Mouse (Mus musculus) C2C12 (cell line): Measurements from ENCODE around the gene 1110002E22Rik. TPM values are rescaled to one million over a fixed set of nuclear protein-coding genes. Genes with fewer than 3 reads are reported as not detected.

Experiments
- H3K27me3 ChIP-seq: one replicate; pipeline ENCODE4 v1.6.1; 2011; ENCODE audit not compliant: control insufficient read depth, insufficient read depth, insufficient read length
- H3K36me3 ChIP-seq: one replicate; pipeline ENCODE4 v1.6.1; 2011; ENCODE audit not compliant: control insufficient read depth, insufficient read depth
- H3K4me3 ChIP-seq: one replicate; pipeline ENCODE4 v1.5.1; 2011; ENCODE audit warnings: mild to moderate bottlenecking, control low read depth; ENCODE audit not compliant: poor library complexity, insufficient read depth, severe bottlenecking
- H3K79me2 ChIP-seq: one replicate; pipeline ENCODE4 v1.6.1; 2011; ENCODE audit not compliant: control insufficient read depth, insufficient read depth
- H3K79me3 ChIP-seq: one replicate; pipeline ENCODE4 v1.6.1; 2011; ENCODE audit warnings: low read depth, control low read depth
- H3ac ChIP-seq: one replicate; pipeline ENCODE3; 2011; ENCODE audit warnings: low read depth; ENCODE audit not compliant: control insufficient read depth, insufficient read length
- CEBPB ChIP-seq: IDR thresholded peaks from one replicate; pipeline ENCODE4 v1.6.1; 2011; ENCODE audit warnings: low read depth, mild to moderate bottlenecking, control low read depth, moderate library complexity
- CTCF ChIP-seq: IDR thresholded peaks from one replicate; pipeline ENCODE4 v1.5.1; 2011; ENCODE audit not compliant: control insufficient read depth, insufficient read depth, insufficient read length
- FOSL1 ChIP-seq: IDR thresholded peaks from one replicate; pipeline ENCODE4 v1.8.0; 2011; ENCODE audit warnings: mild to moderate bottlenecking, low read length; ENCODE audit not compliant: poor library complexity, insufficient read depth, severe bottlenecking
- MAX ChIP-seq: IDR thresholded peaks from one replicate; pipeline ENCODE4 v1.6.1; 2011; ENCODE audit warnings: mild to moderate bottlenecking, control low read depth
- MYOD1 ChIP-seq: IDR thresholded peaks from one replicate; pipeline ENCODE4 v1.6.1; 2011; ENCODE audit warnings: low read depth; ENCODE audit not compliant: control insufficient read depth, insufficient read length
- MYOG ChIP-seq: IDR thresholded peaks from one replicate; pipeline ENCODE4 v1.6.1; 2011; ENCODE audit not compliant: control insufficient read depth, insufficient read length; ENCODE audit errors: extremely low read depth
- USF1 ChIP-seq: IDR thresholded peaks from one replicate; pipeline ENCODE4 v1.6.1; 2011; ENCODE audit warnings: low read depth, mild to moderate bottlenecking, control low read depth, moderate library complexity
- polyA plus RNA-seq: library from polyadenylated mRNA; unstranded; fragments of >200 nt; fragmentation: generic; extraction: Trizol; gene quantifications from one replicate; pipeline ENCODE4 v1.2.1, GENCODE M21; 2012; ENCODE audit warnings: missing spikeins

The 1110002E22Rik gene
- polyA plus RNA-seq, 1 experiment: 6.5 TPM

GRCm38 (mm10) chr3:138063731-138064329, 1.0 kb upstream of the 1110002E22Rik start:
- H3K27me3 ChIP-seq: no peaks in the 10 kb centered on the region
- H3K79me3 ChIP-seq: peaks cover 36% of the 10 kb centered on the region
- TF ChIP-seq CTCF: no peak
- no peak for TF ChIP-seq CEBPB
- no peak for TF ChIP-seq MYOG
- no peak for TF ChIP-seq FOSL1
- TF ChIP-seq USF1: no peak
- TF ChIP-seq MYOD1: no peak
- no peak for TF ChIP-seq MAX
- H3K4me3 ChIP-seq: no peak overlapping the region
- peaks cover 7% of the 10 kb centered on the region for H3K36me3 ChIP-seq
- peak overlapping the region; percentile 3 for H3ac ChIP-seq
- H3K79me2 ChIP-seq: peaks cover 42% of the 10 kb centered on the region

GRCm38 (mm10) chr3:138065930-138066329, 1.1 kb downstream of the 1110002E22Rik start:
- peak overlapping the region; percentile 51 for H3K4me3 ChIP-seq
- TF ChIP-seq CTCF (no peak), USF1 (no peak), FOSL1 (no peak), MYOG (no peak), CEBPB (no peak), MYOD1 (no peak), MAX (no peak)
- H3K79me3 ChIP-seq: peaks cover 56% of the 10 kb centered on the region
- peak overlapping the region; percentile 82 for H3ac ChIP-seq
- peaks cover 63% of the 10 kb centered on the region for H3K79me2 ChIP-seq
- no peaks in the 10 kb centered on the region for H3K27me3 ChIP-seq
- H3K36me3 ChIP-seq: peaks cover 11% of the 10 kb centered on the region

- Histone ChIP-seq H3K79me2 (peaks cover 68% of the 10 kb centered on the region), H3ac (peak overlapping the region; percentile 82), H3K27me3 (no peaks in the 10 kb centered on the region), H3K79me3 (peaks cover 60% of the 10 kb centered on the region), H3K36me3 (peaks cover 14% of the 10 kb centered on the region), H3K4me3 (peak overlapping the region; percentile 51)
- TF ChIP-seq MAX (peak; percentile 40), CEBPB (no peak), MYOD1 (peak; percentile 83)
These were observed 1.6 kb downstream of the 1110002E22Rik start for GRCm38 (mm10) chr3:138066348-138066856.

GRCm38 (mm10) chr3:138067288-138067687, 2.4 kb downstream of the 1110002E22Rik start, which contains the start of gene Gm5105:
Gene Gm5105 (minus strand): TSS chr3:138067388.
- peak within 1 kb of the TSS; percentile 51 for H3K4me3 ChIP-seq
- H3K27me3 ChIP-seq: no peaks in the 10 kb centered on the region
- TF ChIP-seq USF1 (no peak), CEBPB (no peak), MYOG (no peak), MYOD1 (no peak), MAX (no peak)
- peaks cover 22% of the 10 kb centered on the region for H3K36me3 ChIP-seq
- peak within 1 kb of the TSS; percentile 82 for H3ac ChIP-seq
- peaks cover 67% of the 10 kb centered on the region for H3K79me3 ChIP-seq
- peaks cover 77% of the 10 kb centered on the region for H3K79me2 ChIP-seq

- Histone ChIP-seq H3K36me3 (peaks cover 28% of the 10 kb centered on the region), H3K79me2 (peaks cover 85% of the 10 kb centered on the region), H3ac (peak overlapping the region; percentile 82), H3K27me3 (no peaks in the 10 kb centered on the region), H3K79me3 (peaks cover 75% of the 10 kb centered on the region), H3K4me3 (peak overlapping the region; percentile 51)
- TF ChIP-seq FOSL1 (no peak), MYOD1 (no peak), MAX (no peak), CTCF (no peak), CEBPB (no peak), USF1 (no peak), MYOG (no peak)
These were observed 3.3 kb downstream of the 1110002E22Rik start for GRCm38 (mm10) chr3:138068103-138068502.
